Mouse (Mus musculus) effector memory CD4-positive, alpha-beta T cell, adult 7 months (primary cell): ENCODE measurements around the gene Spef1. TPM values are rescaled to one million over a fixed set of nuclear protein-coding genes. Genes with fewer than 3 reads are reported as not detected.

ENCODE experiments used
- polyA plus RNA-seq: library from polyadenylated mRNA; unstranded; fragments of 100-300 nt; shearing (Covaris generic); gene quantifications from one replicate; pipeline ENCODE4 v1.2.1, GENCODE M21; 2017

The Spef1 gene
- 0.34 TPM for polyA plus RNA-seq

DNA sequence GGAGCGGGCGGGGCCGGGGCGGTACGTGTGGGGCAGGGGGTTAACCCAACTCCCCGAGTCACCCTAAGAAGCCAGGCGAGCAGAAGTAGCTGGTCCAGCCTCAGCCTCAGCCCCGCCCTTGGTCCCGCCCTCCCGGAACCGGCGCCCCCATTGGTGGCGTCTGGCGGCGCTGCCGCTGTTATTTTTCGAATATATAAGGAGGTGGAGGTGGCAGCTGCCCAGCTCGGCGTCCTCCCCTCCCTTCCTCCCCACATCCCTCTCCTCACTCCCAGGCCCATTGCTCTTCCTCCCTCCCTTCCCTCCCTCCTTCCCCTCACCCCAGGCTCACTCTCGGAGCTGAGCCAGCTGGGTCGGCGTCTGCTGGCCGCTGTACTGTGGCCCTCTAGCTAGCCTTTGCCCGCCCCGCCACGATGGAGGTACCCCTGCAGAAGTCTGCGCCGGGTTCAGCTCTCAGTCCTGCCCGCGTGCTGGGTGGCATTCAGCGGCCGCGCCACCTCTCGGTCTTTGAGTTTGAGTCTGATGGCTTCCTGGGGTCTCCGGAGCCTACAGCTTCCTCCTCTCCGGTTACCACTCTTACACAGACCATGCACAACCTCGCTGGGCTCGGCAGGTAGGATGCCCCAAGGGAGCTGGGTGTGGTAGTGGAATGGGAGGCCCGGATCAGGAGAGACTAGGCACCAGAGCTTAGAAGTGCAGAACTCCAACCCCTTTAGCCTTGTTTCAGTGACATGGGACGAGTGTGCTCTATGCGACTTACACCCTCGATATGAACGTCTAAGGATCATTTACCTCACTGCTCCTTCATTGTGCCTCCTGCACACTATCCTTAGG, at the start of gene Spef1, which contains the start of gene Cdc25b:
Gene Spef1 (minus strand): TSS at position 512 of the 831 bp plus-strand sequence.
Gene Cdc25b (plus strand): TSS at position 179 of the 831 bp plus-strand sequence.

DNA sequence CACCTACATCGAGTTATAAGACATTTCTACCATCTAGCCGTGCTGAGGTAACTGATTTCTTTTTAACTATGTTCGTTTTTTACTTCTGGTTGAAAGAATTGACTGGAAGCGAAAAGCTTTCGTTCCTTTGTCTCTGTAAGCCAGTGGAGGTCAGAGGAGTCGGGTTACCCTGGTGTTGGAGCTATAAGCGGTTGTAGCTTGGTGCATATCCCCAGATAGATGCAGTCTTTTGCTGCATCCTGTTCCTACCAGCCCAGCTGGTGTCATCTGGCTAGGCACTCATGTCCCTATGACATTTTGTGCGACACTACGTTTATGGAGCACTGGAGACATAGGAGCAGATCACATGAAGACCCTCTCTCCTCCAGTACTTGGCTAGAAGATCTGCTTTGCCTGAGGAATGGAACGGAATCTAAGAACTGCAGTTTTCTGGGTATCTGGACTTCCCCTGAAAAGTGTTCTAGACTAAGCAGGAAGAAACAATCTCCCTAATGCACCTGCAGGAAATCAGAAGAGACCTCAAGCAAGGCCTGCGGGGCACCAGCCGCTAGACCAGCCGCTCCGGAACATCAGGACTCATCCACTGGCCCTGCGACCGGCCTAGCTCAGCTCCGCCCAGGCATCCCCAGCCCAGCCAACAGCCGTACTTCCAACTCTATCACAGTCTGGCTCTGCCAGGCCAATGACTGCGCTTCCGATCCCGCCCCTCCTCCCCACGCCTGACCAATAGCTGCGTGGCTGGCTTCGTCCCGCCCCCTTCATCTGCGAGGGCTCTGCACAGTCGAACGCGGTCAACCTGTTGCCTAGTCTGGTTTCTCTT, 46.4 kb upstream of the Spef1 start, which contains the start of gene Mavs:
Gene Mavs (plus strand): TSS at position 757 of the 820 bp plus-strand sequence.

DNA sequence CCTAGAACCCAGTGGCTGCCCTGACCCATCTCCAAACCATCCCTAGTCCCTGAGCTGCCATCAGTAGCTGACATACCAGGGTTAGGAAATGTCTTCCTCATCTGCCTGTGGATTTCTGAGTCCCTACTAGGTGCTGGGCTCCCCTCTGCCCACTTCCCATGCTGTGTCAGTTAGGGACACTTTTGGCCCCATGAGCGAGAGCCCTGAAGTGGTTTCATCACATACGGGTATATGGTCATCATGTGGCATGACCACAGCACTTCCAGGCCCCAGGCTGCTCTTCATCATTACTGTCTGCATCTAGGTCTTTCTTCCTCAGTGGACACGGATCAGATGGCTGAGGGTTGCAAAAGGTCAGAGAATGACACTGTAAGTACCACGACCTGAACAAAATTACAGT, 19.7 kb upstream of the Spef1 start, which contains the start of gene Ap5s1:
Gene Ap5s1 (plus strand): TSS at position 301 of the 400 bp plus-strand sequence.

DNA sequence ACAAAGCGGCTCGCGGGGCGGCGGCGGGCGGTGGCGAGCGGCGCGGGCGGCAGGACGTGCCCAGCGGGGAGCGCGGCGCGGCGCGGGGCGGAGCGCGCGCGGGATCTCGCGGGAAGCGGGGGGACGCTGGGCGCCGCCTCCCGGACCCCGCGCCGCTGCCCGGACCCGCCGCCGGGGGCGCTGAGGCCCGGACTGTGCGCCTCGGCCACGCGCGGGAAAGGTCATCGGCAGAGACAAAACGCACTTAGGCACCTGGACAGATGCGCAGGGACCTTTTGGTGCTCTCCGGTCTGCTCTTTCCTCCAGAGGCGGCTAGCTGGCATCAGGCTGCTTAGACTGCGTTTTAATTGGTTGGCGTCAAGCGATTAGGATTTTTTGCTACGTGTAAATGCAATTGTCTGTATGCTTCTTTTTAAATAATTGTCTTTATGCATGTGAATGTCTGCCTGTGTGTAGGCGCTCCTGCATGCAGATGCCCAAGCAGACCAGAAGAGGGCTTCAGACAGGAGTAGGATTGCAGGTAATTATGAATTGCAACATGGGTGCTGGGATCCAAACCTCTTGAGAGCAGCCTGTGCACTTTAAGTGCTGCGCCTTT, 7.0 kb downstream of the Spef1 start, which contains the start of gene Cenpb:
Gene Cenpb (minus strand): TSS at position 78 of the 598 bp plus-strand sequence.

DNA sequence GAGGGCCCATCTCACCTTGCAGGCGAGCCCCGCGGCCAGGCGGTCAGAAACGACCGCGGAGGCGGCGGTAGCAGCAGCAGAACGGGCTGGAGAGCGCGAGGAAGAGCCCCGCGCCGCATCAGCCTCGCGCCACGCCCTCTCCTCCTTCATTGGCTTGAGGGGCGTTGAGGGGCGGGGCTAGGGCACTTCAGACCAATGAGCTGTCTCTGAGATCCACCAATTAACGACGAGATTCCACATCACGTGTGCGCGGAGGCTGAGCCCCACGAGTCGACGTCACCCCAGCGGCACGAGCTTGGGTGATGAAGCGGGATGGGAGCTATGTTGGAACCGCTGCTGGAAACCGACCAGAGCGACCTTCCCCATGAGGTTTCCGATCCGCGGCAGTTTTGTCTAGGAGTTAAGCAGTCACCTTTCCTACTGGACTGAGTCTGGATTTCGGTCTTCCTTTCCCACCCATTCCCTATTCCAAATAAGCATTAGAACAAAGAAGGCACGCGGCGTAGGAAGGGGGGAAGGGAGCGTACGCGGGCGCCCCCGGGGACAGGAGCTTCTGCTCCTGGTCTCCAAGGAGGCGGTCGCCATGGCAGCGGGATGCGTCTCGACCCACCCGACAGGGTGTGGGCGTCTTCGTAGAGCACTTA, 27.0 kb downstream of the Spef1 start, which contains the start of gene 1700037H04Rik:
Gene 1700037H04Rik (minus strand): TSS at position 144 of the 644 bp plus-strand sequence.

DNA sequence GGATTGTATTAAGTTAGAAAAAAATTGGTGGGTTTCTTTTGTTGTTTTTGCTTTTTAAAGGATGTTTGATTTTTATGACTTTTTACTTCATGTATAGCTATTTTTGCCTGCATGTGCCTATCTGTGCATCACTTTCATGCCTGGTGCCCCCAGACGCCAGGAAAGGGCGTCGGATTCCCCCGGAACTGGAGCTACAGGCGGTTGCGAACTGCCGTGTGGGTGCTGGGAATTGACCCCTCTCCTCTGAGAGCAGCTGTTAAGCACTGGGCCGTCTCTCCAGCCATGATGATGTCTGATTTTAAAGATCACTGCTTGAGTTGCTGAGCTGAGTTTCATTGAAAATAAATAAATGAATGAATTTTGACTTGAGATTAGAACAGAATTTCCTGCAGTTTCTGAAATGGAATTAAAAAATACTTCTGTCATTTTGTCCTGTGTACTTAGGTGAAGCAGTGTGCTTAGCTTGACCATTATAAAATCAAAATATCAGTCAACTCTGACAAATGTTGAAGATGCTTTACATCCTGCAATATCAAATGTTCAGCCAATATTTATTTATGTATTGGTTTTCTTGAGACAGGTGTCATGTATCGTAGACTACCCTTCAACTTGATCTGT, 54.0 kb downstream of the Spef1 start, which contains the start of gene Gm11037:
Gene Gm11037 (plus strand): TSS at position 568 of the 618 bp plus-strand sequence.

DNA sequence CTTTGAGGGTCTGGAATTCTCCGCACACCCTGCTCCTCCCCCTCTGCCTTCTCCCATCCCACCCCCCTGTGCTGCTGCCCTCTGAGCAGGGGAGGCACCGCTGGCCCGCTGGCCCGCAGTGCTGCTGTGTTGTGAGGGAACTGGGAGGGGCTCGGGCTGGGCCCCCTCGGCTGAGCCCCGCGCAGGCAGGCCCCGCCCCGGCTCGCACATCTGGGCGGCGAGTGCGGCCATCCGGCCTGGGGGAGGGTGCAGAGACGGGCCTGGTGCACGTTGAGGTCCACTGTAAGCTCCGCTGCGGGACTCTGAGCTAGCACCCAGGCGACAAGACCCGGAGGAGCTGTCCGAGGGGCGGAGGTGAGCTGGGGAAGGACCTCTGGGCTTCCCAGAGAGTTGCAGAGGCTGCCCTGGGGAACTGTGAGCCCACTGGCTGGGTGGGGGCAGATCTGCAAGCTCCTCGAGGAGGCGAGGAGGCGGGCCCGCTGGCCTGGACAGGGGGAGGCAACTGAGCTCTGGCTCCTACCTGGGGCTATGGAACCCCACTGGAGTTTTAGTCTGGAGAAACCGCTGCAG, 59.8 kb downstream of the Spef1 start, which contains the start of gene Hspa12b:
Gene Hspa12b (plus strand): TSS at position 120 of the 570 bp plus-strand sequence.

Other genes with a start within 250 kb of the Spef1 start
- gene Gfra4, start 144.2 kb downstream of the Spef1 start, polyA plus RNA-seq = not detected
- not detected for gene Adam33, start 123.5 kb downstream of the Spef1 start, polyA plus RNA-seq
- gene Siglec1, start 100.5 kb downstream of the Spef1 start, polyA plus RNA-seq = 0.33 TPM
- gene Hspa12b, start 60.0 kb downstream of the Spef1 start, polyA plus RNA-seq = 0.39 TPM
- gene Gm11037, start 53.8 kb downstream of the Spef1 start, polyA plus RNA-seq = not detected
- 37.9 TPM for gene 1700037H04Rik, start 27.2 kb downstream of the Spef1 start, polyA plus RNA-seq
- gene Cenpb, start 7.2 kb downstream of the Spef1 start, polyA plus RNA-seq = 11.1 TPM
- 65.8 TPM for gene Cdc25b, start 333 bp downstream of the Spef1 start, polyA plus RNA-seq
- 10.6 TPM for gene Ap5s1, start 19.8 kb upstream of the Spef1 start, polyA plus RNA-seq
- 9.9 TPM for gene Mavs, start 46.8 kb upstream of the Spef1 start, polyA plus RNA-seq
- 104 TPM for gene Pank2, start 75.2 kb upstream of the Spef1 start, polyA plus RNA-seq
- gene Rnf24, start 165.6 kb upstream of the Spef1 start, polyA plus RNA-seq = 3.9 TPM